Mouse (Mus musculus) forebrain, embryonic 16.5 days (tissue): Measurements from ENCODE around the gene Cxcl2. TPM values are rescaled to one million over a fixed set of nuclear protein-coding genes. Genes with fewer than 3 reads are reported as not detected.

Experiments used
- ATAC-seq: fragments of 200-750 bp; cut with Nextera tagmentation; 2 replicates; pipeline ENCODE4 v1.8.0; 2017; ENCODE audit warnings: mild to moderate bottlenecking, moderate library complexity
- H3K27ac ChIP-seq: fragments of 300-500 bp; sonication (generic); 2 replicates; pipeline ENCODE4 v1.5.1; 2014; ENCODE audit warnings: low read length, control low read depth
- H3K27me3 ChIP-seq: fragments of 300-500 bp; sonication (generic); replicated peaks from 2 replicates; pipeline ENCODE4 v1.6.1; 2014; ENCODE audit warnings: low read length; ENCODE audit not compliant: control insufficient read depth, insufficient read depth
- H3K36me3 ChIP-seq: fragments of 300-500 bp; sonication (generic); 2 replicates; pipeline ENCODE4 v1.6.1; 2014; ENCODE audit not compliant: control insufficient read depth, insufficient read depth
- H3K4me1 ChIP-seq: fragments of 300-500 bp; sonication (generic); replicated peaks from 2 replicates; pipeline ENCODE4 v1.6.1; 2014; ENCODE audit warnings: low read length; ENCODE audit not compliant: control insufficient read depth, insufficient read depth
- H3K4me2 ChIP-seq: fragments of 300-500 bp; sonication (generic); 2 replicates; pipeline ENCODE4 v1.6.1; 2014; ENCODE audit warnings: mild to moderate bottlenecking, low read length, control low read depth
- H3K4me3 ChIP-seq: fragments of 300-500 bp; sonication (generic); replicated peaks from 2 replicates; pipeline ENCODE4 v1.5.1; 2014; ENCODE audit warnings: mild to moderate bottlenecking, low read length, control low read depth
- H3K9ac ChIP-seq: fragments of 300-500 bp; sonication (generic); replicated peaks from 2 replicates; pipeline ENCODE4 v1.6.1; 2014; ENCODE audit warnings: low read depth, low read length, control low read depth
- H3K9me3 ChIP-seq: fragments of 300-500 bp; sonication (generic); 2 replicates; pipeline ENCODE4 v1.6.1; 2016; ENCODE audit warnings: low read length; ENCODE audit not compliant: control insufficient read depth
- WGBS: fragments of 180-500 bp; shearing (Covaris S2); extraction: QIAGEN DNeasy Blood & Tissue Kit; methylation state at CpG from one replicate; pipeline ENCODE4 v1.1.7; 2014; 5-methylcytosine and 5-hydroxymethylcytosine counted together
- polyA plus RNA-seq: library from polyadenylated mRNA; unstranded; fragments of >200 nt; fragmentation: Nextera tagmentation; extraction: Ambion mirVana; gene quantifications from 2 replicates; pipeline ENCODE4 v1.2.1, GENCODE M21; 2015

Gene Cxcl2
- polyA plus RNA-seq, 1 experiment from 2014 or later: not detected

- Histone ChIP-seq H3K4me3 (no peak overlapping the region), H3K27me3 (no peaks in the 10 kb centered on the region), H3K9ac (no peak overlapping the region), H3K36me3 (no peaks in the 10 kb centered on the region), H3K4me2 (no peak overlapping the region), H3K27ac (no peak overlapping the region), H3K4me1 (no peaks in the 10 kb centered on the region), H3K9me3 (no peaks in the 10 kb centered on the region)
- 70% methylated on average over 2 of the region's 2 CpGs for WGBS
- no peak for ATAC-seq
These were observed 15.8 kb downstream of the Cxcl2 start for GRCm38 (mm10) chr5:90919495-90919894.

GRCm38 (mm10) chr5:90922958-90923357 lies 19.3 kb downstream of the Cxcl2 start:
- Histone ChIP-seq H3K27me3 (no peaks in the 10 kb centered on the region), H3K27ac (no peak overlapping the region), H3K4me1 (no peaks in the 10 kb centered on the region), H3K36me3 (no peaks in the 10 kb centered on the region), H3K9ac (no peak overlapping the region), H3K9me3 (no peaks in the 10 kb centered on the region), H3K4me3 (no peak overlapping the region), H3K4me2 (no peak overlapping the region)
- no peak for ATAC-seq
- 93% methylated on average over 4 of the region's 4 CpGs for WGBS

GRCm38 (mm10) chr5:90930546-90930945 lies 26.9 kb downstream of the Cxcl2 start:
- Histone ChIP-seq H3K4me1 (peaks cover 16% of the 10 kb centered on the region), H3K27ac (peak overlapping the region; percentile 98), H3K9me3 (no peaks in the 10 kb centered on the region), H3K4me2 (peak overlapping the region; percentile 66), H3K4me3 (peak overlapping the region; percentile 76), H3K9ac (peak overlapping the region; percentile 100), H3K27me3 (no peaks in the 10 kb centered on the region), H3K36me3 (no peaks in the 10 kb centered on the region)
- WGBS: 54% methylated on average over 2 of the region's 2 CpGs
- no peak; the same call in 1 of the 2 replicates for ATAC-seq

DNA sequence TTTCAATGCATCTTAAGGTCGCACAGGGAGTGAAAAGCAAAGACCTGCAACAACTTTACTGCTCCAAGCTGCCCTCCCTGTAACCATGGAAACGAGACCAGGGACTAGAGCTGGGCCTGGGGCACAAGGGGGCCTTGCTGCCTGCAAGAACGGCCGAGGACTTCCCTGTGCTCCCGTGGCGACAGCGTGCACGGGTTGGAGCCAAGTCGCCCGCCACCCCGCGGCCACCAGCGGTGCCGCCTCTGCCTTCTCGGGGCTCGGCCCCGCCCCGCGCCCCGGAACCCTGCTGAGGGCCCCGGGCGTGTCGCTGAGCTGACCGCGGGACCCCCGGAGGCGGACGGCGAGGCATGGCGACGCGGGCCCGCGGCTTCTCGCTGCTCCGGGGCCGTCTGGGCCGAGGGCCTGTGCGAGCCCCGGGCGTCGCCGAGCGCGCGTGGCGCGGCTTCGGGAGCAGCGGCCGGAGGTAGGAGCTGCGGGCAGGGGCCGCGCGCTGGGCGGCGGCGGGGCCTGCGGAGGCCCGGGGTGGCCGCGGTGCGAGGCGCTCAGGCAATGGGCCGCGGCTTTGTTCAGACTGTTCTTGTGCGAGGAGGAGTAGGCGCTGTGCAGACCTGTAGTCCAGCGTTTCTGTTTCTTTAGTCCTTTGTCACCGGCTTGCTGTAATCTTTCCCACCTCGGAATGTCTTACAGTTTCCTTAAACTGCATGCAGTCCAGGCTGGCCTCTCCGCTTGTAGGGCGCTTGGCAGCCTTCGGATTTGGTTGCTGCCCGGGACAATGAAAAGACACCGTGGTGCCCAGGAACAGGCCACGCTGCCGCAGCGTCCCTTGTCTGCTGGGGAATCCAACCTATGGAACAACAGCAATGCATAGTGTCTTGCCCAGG lies 27.5 kb downstream of the Cxcl2 start, which contains the start of gene Mthfd2l:
Gene Mthfd2l (plus strand): TSS at position 147 of the 881 bp plus-strand sequence.
- Histone ChIP-seq H3K9ac (peak within 1 kb of the TSS; percentile 100), H3K9me3 (no peaks in the 10 kb centered on the region), H3K4me1 (peaks cover 16% of the 10 kb centered on the region), H3K27me3 (no peaks in the 10 kb centered on the region), H3K36me3 (no peaks in the 10 kb centered on the region), H3K4me2 (peak within 1 kb of the TSS; percentile 66), H3K27ac (peak within 1 kb of the TSS; percentile 98), H3K4me3 (peak within 1 kb of the TSS; percentile 76)
- under 1% methylated on average over 66 of the region's 79 CpGs for WGBS
- ATAC-seq: peak; percentile 95

GRCm38 (mm10) chr5:90931911-90932310 lies 28.2 kb downstream of the Cxcl2 start:
- Histone ChIP-seq H3K4me2 (peak overlapping the region; percentile 66), H3K27ac (peak overlapping the region; percentile 98), H3K4me3 (peak overlapping the region; percentile 76), H3K27me3 (no peaks in the 10 kb centered on the region), H3K9me3 (no peaks in the 10 kb centered on the region), H3K36me3 (no peaks in the 10 kb centered on the region), H3K9ac (peak overlapping the region; percentile 100), H3K4me1 (peaks cover 16% of the 10 kb centered on the region)
- WGBS: under 1% methylated on average over 6 of the region's 6 CpGs
- ATAC-seq: peak; percentile 39

DNA sequence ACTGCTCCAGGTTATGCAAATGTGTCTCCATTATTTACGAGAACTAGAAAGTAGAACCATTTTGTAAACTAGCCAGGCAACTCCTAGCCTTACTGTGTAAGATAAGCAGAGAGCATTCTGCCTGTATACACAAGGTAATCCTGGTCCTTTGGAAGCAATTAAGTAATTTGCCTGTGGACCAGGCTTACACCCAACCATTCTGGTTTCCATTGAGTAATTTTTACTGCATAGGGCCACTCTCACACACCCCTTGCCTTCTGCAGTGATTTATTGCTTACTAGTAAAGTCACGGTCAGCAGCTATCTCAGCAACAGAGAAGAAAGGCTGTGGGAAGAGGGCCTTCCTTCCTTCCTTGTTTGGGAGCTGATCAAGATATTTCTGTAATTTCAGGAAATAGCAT lies 33.0 kb downstream of the Cxcl2 start:
- Histone ChIP-seq H3K4me1 (peaks cover 12% of the 10 kb centered on the region), H3K9ac (no peak overlapping the region), H3K36me3 (no peaks in the 10 kb centered on the region), H3K27me3 (no peaks in the 10 kb centered on the region), H3K4me3 (no peak overlapping the region), H3K9me3 (no peaks in the 10 kb centered on the region), H3K4me2 (no peak overlapping the region), H3K27ac (no peak overlapping the region)
- no peak for ATAC-seq
- 78% methylated on average over 2 of the region's 2 CpGs for WGBS

- Histone ChIP-seq H3K4me1 (no peaks in the 10 kb centered on the region), H3K27ac (no peak overlapping the region), H3K9me3 (no peaks in the 10 kb centered on the region), H3K27me3 (no peaks in the 10 kb centered on the region), H3K4me3 (no peak overlapping the region), H3K36me3 (peaks cover 4% of the 10 kb centered on the region; the same call in 1 of the 2 replicates), H3K4me2 (no peak overlapping the region), H3K9ac (no peak overlapping the region)
- 97% methylated on average over 2 of the region's 2 CpGs for WGBS
- no peak for ATAC-seq
These were observed 41.8 kb downstream of the Cxcl2 start for GRCm38 (mm10) chr5:90945453-90945852.

GRCm38 (mm10) chr5:90949499-90949898 lies 45.8 kb downstream of the Cxcl2 start:
- Histone ChIP-seq H3K27me3 (no peaks in the 10 kb centered on the region), H3K9ac (no peak overlapping the region), H3K4me1 (no peaks in the 10 kb centered on the region), H3K4me2 (no peak overlapping the region), H3K36me3 (peaks cover 4% of the 10 kb centered on the region; the same call in 1 of the 2 replicates), H3K4me3 (no peak overlapping the region), H3K27ac (no peak overlapping the region), H3K9me3 (no peaks in the 10 kb centered on the region)
- no peak for ATAC-seq
- WGBS: 89% methylated on average over 15 of the region's 15 CpGs

DNA sequence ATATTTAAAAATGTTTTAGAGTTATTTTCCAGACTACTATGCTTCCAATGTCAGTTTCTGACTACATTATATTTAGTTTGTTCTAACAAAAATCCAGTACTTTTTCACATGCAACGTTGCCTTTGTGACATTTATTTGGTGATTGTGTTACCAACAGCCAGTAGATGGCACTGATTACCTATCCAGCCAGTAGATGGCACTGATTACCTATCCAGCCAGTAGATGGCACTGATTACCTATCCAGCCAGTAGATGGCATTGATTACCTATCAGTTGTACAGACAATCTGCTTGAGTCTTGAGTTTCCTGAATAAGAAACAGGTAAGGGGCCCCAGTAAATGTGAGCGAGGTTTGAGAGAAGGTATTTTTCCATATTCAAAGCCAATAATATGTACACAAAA lies 47.8 kb downstream of the Cxcl2 start:
- peak; percentile 84 for ATAC-seq
- Histone ChIP-seq H3K27ac (no peak overlapping the region), H3K27me3 (no peaks in the 10 kb centered on the region), H3K4me2 (no peak overlapping the region), H3K9ac (no peak overlapping the region), H3K36me3 (peaks cover 4% of the 10 kb centered on the region; the same call in 1 of the 2 replicates), H3K4me3 (no peak overlapping the region), H3K9me3 (no peaks in the 10 kb centered on the region), H3K4me1 (no peaks in the 10 kb centered on the region)
- 27% methylated on average over 2 of the region's 2 CpGs for WGBS
